Mouse (Mus musculus) layer of hippocampus, postnatal 25 days (tissue): ENCODE results near the gene Robo1. TPM values are rescaled to one million over a fixed set of nuclear protein-coding genes. Genes with fewer than 3 reads are reported as not detected.

ENCODE experiments used
- DNase-seq, 2 experiments: peaks; one replicate each; pipeline ENCODE4 v3.0.0; 2022; ENCODE audit warnings: mixed read lengths in 2 of 2, low spot score in 1 of 2; ENCODE audit errors: extremely low spot score in 1 of 2
- total RNA-seq, 2 experiments: library from RNA; stranded (reverse); gene quantifications; 2 replicates each; pipeline ENCODE4 v1.2.3; 2021

Robo1 gene
- total RNA-seq, 2 experiments from 2014 or later, result 57.9 to 75.6 TPM

- DNase-seq, result peak; percentile 61 to 78
Measured at GRCm38 (mm10) chr16:72979407-72980219, 671.5 kb downstream of the Robo1 start.

DNA sequence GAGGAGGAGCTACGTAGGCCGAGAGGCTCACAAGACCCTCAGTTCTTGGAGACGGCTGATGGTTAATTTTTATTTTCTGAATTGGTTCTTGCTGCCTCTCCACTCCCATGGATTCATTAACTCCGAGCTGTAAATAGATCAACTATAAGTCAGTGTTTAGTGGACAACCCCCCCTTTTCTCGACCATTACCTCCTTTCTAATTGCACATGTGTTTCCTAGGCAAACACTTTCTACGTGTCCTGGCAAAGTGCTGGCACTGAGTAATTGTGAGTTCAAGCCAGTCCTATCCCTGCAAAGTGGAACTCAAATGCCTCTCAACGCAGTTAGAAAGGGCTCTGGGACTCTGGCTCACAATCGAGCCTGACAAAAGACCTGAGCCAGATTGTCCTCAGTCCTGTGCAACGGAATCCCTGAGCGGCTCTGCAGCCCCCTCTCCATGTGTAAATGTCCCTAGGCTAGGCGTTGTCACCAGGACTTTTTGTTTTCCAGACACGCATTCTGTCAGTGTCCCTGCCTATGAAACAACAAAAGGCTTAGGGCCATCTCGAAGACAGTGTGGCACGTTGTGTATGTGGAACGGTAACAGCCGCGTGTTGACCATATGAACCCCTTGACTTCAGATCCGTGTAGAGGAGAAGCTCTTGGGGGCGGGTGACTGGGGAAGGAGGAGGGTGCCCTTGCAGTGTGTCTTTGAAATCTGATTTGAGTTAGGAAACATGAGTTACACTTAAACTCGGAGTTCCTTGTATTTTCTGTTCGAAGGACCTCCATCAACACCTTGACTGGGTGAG lies 682.5 kb downstream of the Robo1 start:
- no peak for DNase-seq

DNA sequence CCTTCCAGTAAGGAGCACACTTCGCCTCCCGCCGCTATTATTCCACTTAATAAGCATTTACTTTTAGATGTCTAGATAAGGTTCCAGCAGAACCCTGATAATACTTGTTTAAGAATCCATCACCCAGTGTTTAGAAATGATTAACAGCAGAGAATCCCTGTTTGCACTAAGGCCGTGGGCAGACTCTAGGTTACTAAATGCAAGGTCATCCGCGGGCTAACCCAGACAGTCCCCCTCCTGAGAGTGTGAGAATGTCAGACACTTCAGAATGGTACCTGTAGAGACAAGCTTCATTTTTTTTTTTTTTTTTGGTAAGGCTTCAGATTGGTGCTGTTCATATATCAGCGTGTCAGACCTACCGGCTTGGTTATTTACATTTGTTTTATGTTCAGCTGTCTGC lies 685.1 kb downstream of the Robo1 start:
- no peak for DNase-seq

GRCm38 (mm10) chr16:72993594-72993993 lies 685.5 kb downstream of the Robo1 start:
- DNase-seq, result no peak

DNA sequence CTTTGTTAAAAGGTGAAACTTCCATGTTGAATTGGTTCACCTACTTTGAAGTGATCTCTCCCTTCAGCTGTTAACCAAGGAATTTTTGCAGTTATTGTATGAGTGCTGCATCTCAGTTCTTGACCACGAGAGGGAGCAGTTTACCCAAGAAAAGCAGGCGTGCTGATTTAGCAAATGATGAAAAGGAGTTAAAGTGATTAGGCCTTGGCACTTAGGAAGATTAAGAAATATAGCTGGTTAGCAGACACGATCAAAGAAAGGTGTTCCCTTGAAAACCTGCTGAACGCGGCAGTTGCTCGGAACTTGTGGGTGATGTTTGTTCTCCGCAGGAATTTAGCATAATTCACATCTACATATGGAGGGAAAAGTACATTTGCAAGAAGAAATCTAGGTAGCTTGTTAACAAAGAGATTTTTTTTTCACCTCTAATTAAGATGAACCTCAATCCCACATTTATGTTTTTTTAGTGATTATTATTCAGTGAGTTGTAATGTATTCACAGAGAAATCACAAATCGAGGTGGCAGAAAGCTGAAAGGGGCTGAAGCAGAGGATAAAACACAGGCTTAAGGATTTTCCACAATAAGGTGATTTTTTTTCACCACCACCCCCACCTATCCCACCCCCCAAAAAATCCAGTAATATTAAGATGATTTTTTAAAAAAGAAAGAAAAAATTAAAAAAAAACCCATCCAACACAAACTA lies 687.3 kb downstream of the Robo1 start:
- peak; percentile 38 to 73 for DNase-seq

DNA sequence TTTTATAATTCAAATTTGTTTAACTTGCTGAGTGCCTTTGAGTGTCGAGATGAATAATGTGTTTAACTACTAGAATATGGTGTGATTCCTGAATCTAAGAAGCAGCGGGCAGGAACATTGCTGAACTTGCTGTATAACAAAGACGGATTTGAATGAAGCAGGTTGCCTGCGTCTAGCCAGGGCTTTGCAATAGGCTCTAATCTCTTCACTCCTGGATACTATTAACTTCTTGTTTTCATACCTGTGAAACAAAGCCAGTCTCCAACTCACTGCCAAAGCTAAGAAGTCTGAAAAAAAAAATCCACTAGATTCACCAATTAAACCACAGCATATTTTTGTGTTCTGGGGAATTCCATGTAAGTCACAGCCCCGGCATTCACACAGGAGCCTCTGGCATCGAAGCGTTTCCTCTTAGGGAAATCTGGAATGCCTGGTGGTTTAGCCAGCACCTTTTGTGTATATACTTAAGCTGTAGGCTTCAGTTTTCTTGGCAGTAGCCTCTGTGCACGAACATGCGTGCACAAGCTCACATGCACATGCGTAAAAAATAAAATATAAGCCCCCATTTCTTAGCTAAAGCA lies 687.9 kb downstream of the Robo1 start:
- no peak for DNase-seq

DNA sequence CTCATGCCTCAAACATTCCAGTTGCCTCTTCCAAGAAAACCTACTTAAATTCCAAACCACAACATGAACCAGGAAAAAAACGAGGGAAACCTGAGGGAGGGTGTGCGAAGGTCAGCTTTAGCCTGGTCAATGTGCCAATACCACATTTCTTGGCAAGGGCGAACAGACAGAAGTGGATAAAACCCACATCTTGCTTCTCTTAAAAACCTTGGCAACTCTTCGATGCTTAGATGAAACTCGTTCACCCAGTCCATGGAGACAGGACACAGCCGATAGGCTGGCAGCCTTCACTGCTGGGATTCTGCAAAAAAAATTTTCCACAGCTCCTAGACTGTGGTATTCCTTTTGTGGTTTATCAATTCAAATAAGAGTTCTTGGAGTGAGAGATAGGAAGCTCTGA lies 690.6 kb downstream of the Robo1 start:
- no peak for DNase-seq

DNA sequence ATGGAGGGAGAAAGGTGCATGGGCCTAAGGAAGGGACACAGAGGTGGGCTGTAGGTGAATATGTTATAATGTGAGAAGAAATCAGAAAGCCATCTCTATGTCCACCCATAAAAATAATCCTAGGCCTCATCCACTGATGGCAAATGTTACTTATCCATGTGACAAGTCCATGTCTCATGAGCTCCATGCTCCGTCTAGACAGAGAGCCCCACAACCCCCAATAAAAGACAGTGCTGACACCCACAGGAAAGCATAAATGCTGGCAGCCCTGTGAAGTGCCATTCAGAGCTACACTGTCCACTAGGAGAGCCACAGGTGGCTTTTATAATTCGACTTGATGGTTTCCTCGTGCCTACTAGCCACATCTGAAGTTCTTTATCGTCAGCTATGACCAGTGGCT lies 694.6 kb downstream of the Robo1 start:
- no peak for DNase-seq

- DNase-seq, result no peak
Measured at GRCm38 (mm10) chr16:73004601-73005000, 696.5 kb downstream of the Robo1 start.

GRCm38 (mm10) chr16:73005831-73006230 lies 697.7 kb downstream of the Robo1 start:
- DNase-seq, result no peak

DNA sequence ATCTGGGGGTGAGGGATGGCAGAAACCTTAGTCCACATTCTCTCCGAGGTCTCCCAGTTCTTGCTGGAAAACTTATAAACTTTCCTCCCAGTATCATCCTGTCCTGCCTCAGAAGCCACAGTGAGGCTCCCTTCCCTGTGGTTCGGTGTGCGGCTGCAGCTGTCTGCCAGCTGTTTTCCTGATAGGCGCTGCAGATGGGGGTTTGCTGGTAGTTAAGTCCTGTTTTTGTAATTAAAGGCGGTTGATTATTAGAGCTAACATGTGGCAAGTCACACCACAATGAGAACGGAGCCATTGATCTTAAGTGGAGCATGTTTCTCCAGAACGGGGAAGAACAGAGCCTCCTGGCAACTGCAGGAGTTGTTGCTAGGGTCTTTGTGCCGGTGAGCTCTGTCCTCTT lies 699.3 kb downstream of the Robo1 start:
- no peak for DNase-seq

DNA sequence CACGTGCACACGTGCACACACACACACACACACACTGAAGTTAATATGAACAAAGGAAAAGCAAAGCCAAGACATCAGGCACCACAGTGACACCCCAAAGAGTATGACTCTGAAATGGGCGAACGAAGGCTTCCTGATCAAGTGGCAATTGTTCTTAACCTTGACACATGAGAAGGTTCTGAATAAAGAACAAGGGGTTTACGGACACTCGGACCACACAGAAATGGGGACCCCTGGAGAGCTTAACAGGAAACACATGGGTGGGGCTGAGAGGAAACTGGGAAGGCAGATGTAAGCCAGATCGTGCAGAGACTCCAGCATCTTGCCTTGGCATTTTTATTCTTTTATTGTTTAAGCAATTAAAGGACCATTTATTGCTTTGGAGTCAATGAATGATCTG lies 703.2 kb downstream of the Robo1 start:
- no peak for DNase-seq

DNA sequence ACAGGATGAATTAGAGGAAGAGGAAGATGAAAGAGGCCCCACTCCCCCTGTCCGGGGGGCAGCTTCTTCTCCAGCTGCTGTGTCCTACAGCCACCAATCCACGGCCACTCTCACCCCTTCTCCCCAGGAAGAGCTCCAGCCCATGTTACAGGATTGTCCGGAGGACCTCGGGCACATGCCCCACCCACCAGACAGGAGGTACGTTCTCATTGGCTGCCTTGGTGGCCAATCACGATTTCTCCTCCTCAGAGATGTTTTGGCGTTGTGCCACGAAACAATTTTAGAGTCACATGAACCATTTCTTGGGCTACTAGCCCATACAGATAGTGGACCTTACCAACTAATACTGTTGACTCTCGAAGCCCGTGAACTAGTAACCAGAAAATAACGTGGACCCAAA lies 704.8 kb downstream of the Robo1 start:
- DNase-seq, result no peak

GRCm38 (mm10) chr16:73014544-73014943 lies 706.4 kb downstream of the Robo1 start:
- no peak for DNase-seq

- DNase-seq, result no peak
Measured at GRCm38 (mm10) chr16:73015976-73016375, 707.9 kb downstream of the Robo1 start.

DNA sequence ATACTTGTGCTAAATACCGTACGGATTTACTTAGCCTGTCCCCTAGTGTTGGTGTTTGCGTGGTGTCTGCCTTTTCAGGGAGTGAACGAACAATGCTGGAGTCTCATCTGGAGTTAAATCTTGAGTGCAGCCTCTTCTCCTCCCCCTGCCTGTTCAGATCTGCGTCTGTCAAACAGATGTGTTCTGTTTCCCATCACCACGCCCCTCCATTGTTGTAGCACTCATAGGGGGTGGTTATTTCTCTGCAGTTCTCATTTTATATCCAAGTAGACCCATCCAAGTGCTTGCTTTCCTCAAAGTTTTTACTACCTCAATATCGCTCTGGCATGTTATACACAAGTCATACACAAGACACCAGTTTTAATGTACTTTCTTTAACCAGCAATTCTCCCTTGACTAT lies 708.7 kb downstream of the Robo1 start:
- DNase-seq, result no peak

- DNase-seq, result no peak
Measured at GRCm38 (mm10) chr16:73024326-73024725, 716.2 kb downstream of the Robo1 start.

GRCm38 (mm10) chr16:73027692-73028091 lies 719.6 kb downstream of the Robo1 start:
- DNase-seq, result no peak

- no peak for DNase-seq
Measured at GRCm38 (mm10) chr16:73030999-73031398, 722.9 kb downstream of the Robo1 start.

- peak in 1 of 2 experiments; percentile 20 for DNase-seq
Measured at GRCm38 (mm10) chr16:73035210-73035985, 727.3 kb downstream of the Robo1 start.
